Mouse (Mus musculus) cerebellum, adult 2 months (tissue): ENCODE measurements around the gene Poln. TPM values are rescaled to one million over a fixed set of nuclear protein-coding genes. Genes with fewer than 3 reads are reported as not detected.
A peak's percentile ranks its signal among the peaks of the same experiment; 100 is the strongest.

ENCODE experiments used
- DNase-seq, 2 experiments: peaks; one replicate each; pipeline ENCODE4 v3.0.0; 2021
- H3K27ac ChIP-seq: fragments of 200-500 bp; 2 replicates; pipeline ENCODE4 v1.5.1; 2012; ENCODE audit warnings: low read length, control low read depth, inconsistent platforms; ENCODE audit not compliant: insufficient read depth
- H3K27me3 ChIP-seq: fragments of 200-500 bp; 2 replicates; pipeline ENCODE4 v1.6.1; 2012; ENCODE audit warnings: inconsistent platforms, mild to moderate bottlenecking, low read length, moderate library complexity; ENCODE audit not compliant: control insufficient read depth, insufficient read depth
- H3K4me1 ChIP-seq: fragments of 200-500 bp; 2 replicates; pipeline ENCODE4 v1.6.1; 2011; ENCODE audit warnings: low read length; ENCODE audit not compliant: control insufficient read depth, insufficient read depth
- H3K4me3 ChIP-seq: fragments of 200-500 bp; replicated peaks from 2 replicates; pipeline ENCODE3; 2011; ENCODE audit warnings: mild to moderate bottlenecking, low read depth, low read length, control low read depth; ENCODE audit not compliant: insufficient read depth
- CTCF ChIP-seq: fragments of 200-500 bp; IDR thresholded peaks from 2 replicates; pipeline ENCODE4 v1.5.1; 2011; ENCODE audit warnings: low read depth, mild to moderate bottlenecking, control low read depth, low read length, moderate library complexity, borderline replicate concordance; ENCODE audit not compliant: insufficient read depth
- POLR2A ChIP-seq: fragments of 200-500 bp; IDR thresholded peaks from 2 replicates; pipeline ENCODE4 v1.6.1; 2011; ENCODE audit warnings: low read length, control low read depth, borderline replicate concordance; ENCODE audit not compliant: insufficient read depth
- WGBS: fragments of 180-500 bp; shearing (Covaris S2); methylation state at CpG from one replicate; pipeline ENCODE4 v1.1.7; 2018; 5-methylcytosine and 5-hydroxymethylcytosine counted together
- polyA plus RNA-seq: library from polyadenylated mRNA; depleted of rRNA; stranded (reverse); fragments of >200 nt; gene quantifications from 2 replicates; pipeline ENCODE4 v1.2.3, GENCODE M21; 2012; rRNA removed

Poln gene
- 0.82 and 1.0 TPM in 2 replicates for polyA plus RNA-seq

DNA sequence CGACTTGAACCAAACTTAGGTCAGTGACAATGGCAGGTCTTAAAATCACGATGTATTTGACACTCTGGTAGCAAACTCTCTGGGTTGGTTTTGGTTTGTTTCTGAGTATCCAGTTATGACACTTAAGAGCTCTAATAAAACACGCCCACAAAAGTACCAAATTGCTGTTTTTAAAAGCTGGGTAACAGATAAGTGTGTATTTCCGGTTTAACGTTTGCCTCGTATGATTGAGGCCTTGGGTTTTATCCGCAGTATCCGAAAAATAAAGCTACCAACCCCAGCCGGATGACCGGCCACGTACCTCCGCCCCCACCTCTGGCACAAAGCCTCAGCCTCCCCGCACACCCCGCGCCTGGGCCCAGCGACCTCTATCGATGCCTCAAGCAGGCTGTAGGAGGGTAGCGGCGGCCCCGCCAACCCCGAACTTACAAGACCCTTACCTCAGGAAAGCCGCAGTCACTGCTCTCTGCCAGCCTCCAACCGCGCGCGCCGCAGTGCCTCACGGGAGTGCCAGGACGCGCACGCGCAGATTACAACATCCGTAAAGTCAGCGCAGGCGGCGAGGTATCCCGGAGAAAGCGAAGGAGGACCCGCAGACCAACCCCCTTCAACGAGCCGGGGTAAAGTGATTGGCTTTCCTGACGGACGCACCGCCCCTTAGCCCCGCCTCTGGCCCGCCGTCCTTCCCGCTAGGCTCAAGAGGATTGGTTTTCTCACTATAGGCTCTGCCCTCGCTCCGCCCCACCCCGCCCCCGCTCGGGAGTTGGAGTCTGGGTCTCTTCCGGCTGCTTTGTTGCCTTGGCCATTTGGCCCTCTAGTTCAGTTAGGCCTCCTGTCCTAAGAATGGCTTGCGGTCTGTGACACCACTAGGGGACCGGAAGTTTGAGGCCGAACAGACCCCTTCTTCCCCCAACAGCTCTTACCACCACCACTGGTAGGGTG lies at the start of gene Poln, which contains the start of gene Haus3:
Poln (minus strand) TSS at position 499 of the 942 bp plus-strand sequence.
Haus3 (minus strand) TSS at position 578 of the 942 bp plus-strand sequence.
- peaks cover 10% of the 10 kb centered on the region for H3K4me1 ChIP-seq
- no peaks in the 10 kb centered on the region for H3K27me3 ChIP-seq
- peak; percentile 96 to 98 for DNase-seq
- no peak; the same call in 1 of the 2 replicates for TF ChIP-seq CTCF
- TF ChIP-seq POLR2A: peak; percentile 78
- H3K27ac ChIP-seq: peak within 1 kb of the TSS; percentile 57; the same call in 1 of the 2 replicates
- peak within 1 kb of the TSS; percentile 77 for H3K4me3 ChIP-seq
- WGBS: under 1% methylated on average over 57 of the region's 57 CpGs

DNA sequence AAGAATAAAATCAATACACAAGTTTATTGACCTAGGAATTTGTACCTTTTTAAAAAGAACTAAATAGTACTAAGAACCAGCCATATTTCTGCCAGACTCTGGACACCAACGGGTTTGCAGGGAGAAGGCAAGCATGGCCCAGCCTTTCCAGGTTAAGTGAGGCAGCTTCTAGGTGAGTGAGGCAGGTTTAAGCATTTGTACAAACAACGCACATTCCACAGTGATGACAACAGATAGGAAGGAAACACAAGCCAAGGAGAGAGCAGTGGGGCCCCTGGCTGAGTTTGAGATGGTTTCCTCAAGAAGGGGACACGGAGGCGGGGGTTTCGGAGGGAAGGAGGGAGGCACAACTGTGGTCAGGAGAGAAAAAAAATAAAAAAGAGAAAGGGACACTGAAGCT lies 49.4 kb upstream of the Poln start:
- WGBS: 80% methylated on average over 5 of the region's 5 CpGs

DNA sequence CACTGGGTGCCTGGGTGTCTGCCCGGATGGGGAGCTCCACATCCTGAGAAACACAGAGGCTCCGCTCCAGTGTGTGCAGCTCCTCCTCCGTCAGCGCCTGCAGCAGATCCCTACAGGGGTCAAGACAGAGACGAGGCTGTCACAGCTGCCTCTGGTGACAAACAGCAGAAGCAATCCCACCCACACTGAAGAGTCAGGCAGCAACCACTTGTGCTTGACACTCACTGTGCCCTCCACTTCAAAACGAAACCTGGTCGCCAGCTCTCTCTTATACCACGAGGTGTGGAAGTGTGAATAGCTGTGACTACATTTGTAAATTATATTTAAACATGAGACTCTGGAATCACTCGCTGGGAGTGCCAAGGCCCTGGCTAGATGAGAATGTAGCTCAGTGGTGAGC lies 48.5 kb upstream of the Poln start:
- 49% methylated on average over 9 of the region's 9 CpGs for WGBS
- DNase-seq: no peak
- Histone ChIP-seq H3K27ac (no peak overlapping the region), H3K27me3 (no peaks in the 10 kb centered on the region), H3K4me1 (peaks cover 10% of the 10 kb centered on the region; the same call in 1 of the 2 replicates), H3K4me3 (no peak overlapping the region)
- no peak for TF ChIP-seq POLR2A
- no peak for TF ChIP-seq CTCF

More for the DNA sequence above, 49.4 kb upstream of the Poln start:
- H3K4me1 ChIP-seq: peaks cover 10% of the 10 kb centered on the region; the same call in 1 of the 2 replicates
- no peak for TF ChIP-seq CTCF
- no peak for TF ChIP-seq POLR2A
- H3K27ac ChIP-seq: no peak overlapping the region
- H3K4me3 ChIP-seq: no peak overlapping the region
- H3K27me3 ChIP-seq: no peaks in the 10 kb centered on the region
- no peak for DNase-seq

DNA sequence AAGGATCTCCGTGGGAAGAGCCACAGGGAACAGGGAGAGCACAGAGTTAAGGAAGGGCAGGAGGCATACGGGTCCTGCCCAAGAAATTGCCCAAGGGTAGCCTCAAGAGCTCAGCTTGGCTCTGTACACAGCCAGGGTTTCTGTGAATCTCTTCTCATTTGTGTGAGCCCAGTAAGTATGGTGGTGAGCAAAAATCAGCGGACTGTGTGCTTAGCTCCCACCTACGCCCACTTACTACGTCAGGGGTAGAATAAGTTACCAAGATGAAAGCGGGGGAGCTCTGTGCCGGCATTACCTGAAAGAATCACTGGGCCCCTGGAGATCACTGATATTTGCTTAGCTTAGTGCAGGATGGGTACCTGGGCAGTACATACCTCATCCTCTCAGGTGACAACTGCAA lies 46.8 kb upstream of the Poln start:
- H3K27ac ChIP-seq: no peak overlapping the region

DNA sequence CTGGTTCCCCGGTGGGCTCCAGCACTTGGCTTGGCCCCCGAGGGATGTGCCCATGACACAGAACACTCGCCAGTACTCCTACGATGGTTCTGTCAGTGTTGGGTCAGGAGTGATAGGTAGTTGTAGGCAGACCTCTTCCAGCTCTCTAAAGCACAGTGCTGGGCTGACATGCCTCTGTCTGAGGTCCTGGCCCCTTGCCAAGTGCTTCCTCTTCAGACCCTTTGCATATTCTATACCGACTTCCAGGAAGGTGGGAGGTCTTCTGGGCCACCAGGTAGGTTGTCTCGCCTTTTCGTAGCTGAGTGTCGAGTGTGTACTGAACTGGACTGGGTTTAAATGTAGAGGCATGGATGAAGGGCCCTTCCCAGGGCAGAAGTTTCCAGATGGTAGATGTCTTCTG lies 44.4 kb upstream of the Poln start:
- DNase-seq: peak in 1 of 2 experiments; percentile 39
- Histone ChIP-seq H3K4me3 (no peak overlapping the region), H3K27me3 (no peaks in the 10 kb centered on the region), H3K4me1 (peaks cover 16% of the 10 kb centered on the region), H3K27ac (no peak overlapping the region)
- no peak for TF ChIP-seq CTCF
- TF ChIP-seq POLR2A: no peak
- 66% methylated on average over 8 of the region's 8 CpGs for WGBS

More for the DNA sequence above, 46.8 kb upstream of the Poln start:
- no peak for DNase-seq
- peaks cover 10% of the 10 kb centered on the region; the same call in 1 of the 2 replicates for H3K4me1 ChIP-seq
- H3K4me3 ChIP-seq: no peak overlapping the region
- no peaks in the 10 kb centered on the region for H3K27me3 ChIP-seq
- WGBS: 72% methylated on average over 7 of the region's 7 CpGs
- TF ChIP-seq CTCF (no peak), POLR2A (no peak)

DNA sequence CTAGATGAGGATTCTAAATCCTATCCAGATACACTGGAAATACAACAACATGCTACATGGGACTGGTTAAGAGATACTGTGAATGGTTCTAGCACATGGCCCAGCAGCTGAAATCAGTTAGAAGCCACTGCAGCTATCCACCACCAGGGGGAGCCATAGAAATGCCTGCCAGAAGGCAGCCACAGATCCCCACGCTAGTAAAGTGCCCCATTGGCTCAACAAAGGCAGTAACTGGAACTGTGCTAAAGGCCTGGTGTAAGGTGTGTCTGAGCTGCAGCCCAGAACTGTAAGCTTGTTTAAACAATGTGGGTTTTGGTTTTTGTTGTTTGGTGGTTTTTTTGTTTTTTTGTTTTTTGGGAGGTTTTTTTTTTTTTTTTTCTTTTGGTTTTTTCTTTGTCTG lies 41.0 kb upstream of the Poln start:
- peak; percentile 80 to 81 for DNase-seq
- Histone ChIP-seq H3K27ac (no peak overlapping the region), H3K4me1 (peaks cover 29% of the 10 kb centered on the region), H3K4me3 (no peak overlapping the region), H3K27me3 (no peaks in the 10 kb centered on the region)
- WGBS: 2% methylated on average over 1 of the region's 1 CpGs
- TF ChIP-seq CTCF (peak; percentile 95), POLR2A (no peak)

DNA sequence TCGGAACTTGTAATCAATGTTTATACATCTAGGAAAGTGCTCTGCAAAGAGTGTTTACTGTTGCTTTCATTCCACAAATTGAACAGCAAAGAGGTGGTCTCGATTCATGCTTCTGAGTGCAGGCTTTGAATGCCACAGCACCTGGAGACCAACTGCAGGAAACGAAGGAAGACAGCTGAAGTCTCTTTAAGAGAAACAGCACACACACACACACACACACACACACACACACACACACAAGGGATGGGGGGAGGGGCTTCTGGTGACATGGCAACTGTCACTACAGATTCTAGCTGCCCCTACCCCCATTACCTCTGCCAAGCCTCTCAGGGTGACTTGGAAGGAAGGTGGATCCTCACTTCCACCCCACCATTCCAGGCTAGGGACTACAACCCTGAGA lies 38.3 kb upstream of the Poln start:
- DNase-seq: no peak
- TF ChIP-seq POLR2A (no peak), CTCF (no peak)
- 51% methylated on average over 3 of the region's 3 CpGs for WGBS
- Histone ChIP-seq H3K27ac (no peak overlapping the region), H3K4me3 (no peak overlapping the region), H3K27me3 (no peaks in the 10 kb centered on the region), H3K4me1 (peaks cover 31% of the 10 kb centered on the region)
